Mouse (Mus musculus) forebrain, embryonic 14.5 days (tissue): ENCODE results near the gene Fam180a. TPM values are rescaled to one million over a fixed set of nuclear protein-coding genes. Genes with fewer than 3 reads are reported as not detected.
A peak's percentile ranks its signal among the peaks of the same experiment; 100 is the strongest.

ENCODE experiments used
- ATAC-seq: fragments of 200-750 bp; cut with Nextera tagmentation; 2 replicates; pipeline ENCODE4 v1.8.0; 2017; ENCODE audit warnings: mild to moderate bottlenecking, moderate library complexity
- DNase-seq: peaks from one replicate; pipeline ENCODE4 v3.0.0-alpha.2; 2015; ENCODE audit warnings: low spot score
- H3K27ac ChIP-seq: fragments of 300-500 bp; sonication (generic); 2 replicates; pipeline ENCODE4 v1.5.1; 2014; ENCODE audit warnings: low read depth, mild to moderate bottlenecking, control low read depth, low read length, moderate library complexity
- H3K27me3 ChIP-seq: fragments of 300-500 bp; sonication (generic); replicated peaks from 2 replicates; pipeline ENCODE4 v1.6.1; 2014; ENCODE audit warnings: low read length, control low read depth, mixed read lengths; ENCODE audit not compliant: control insufficient read depth, insufficient read depth
- H3K36me3 ChIP-seq: fragments of 300-500 bp; sonication (generic); 2 replicates; pipeline ENCODE4 v1.6.1; 2014; ENCODE audit warnings: low read length, control low read depth; ENCODE audit not compliant: control insufficient read depth, insufficient read depth
- H3K4me1 ChIP-seq: fragments of 300-500 bp; sonication (generic); 2 replicates; pipeline ENCODE4 v1.6.1; 2014; ENCODE audit warnings: antibody characterized with exemption, low read length, control low read depth; ENCODE audit not compliant: control insufficient read depth, insufficient read depth
- H3K4me2 ChIP-seq: fragments of 300-500 bp; sonication (generic); 2 replicates; pipeline ENCODE4 v1.6.1; 2014; ENCODE audit warnings: mild to moderate bottlenecking, control low read depth, low read length
- H3K4me3 ChIP-seq: fragments of 300-500 bp; sonication (generic); 2 replicates; pipeline ENCODE4 v1.5.1; 2014; ENCODE audit warnings: low read depth, low read length, control low read depth
- H3K9ac ChIP-seq: fragments of 300-500 bp; sonication (generic); 2 replicates; pipeline ENCODE4 v1.6.1; 2014; ENCODE audit warnings: mild to moderate bottlenecking, low read length, control low read depth, moderate library complexity
- H3K9me3 ChIP-seq: fragments of 300-500 bp; sonication (generic); replicated peaks from 2 replicates; pipeline ENCODE4 v1.6.1; 2016; ENCODE audit warnings: low read length, control low read depth, mixed read lengths; ENCODE audit not compliant: control insufficient read depth
- WGBS: fragments of 180-500 bp; shearing (Covaris S2); extraction: QIAGEN DNeasy Blood & Tissue Kit; methylation state at CpG from one replicate; pipeline ENCODE4 v1.1.7; 2014; 5-methylcytosine and 5-hydroxymethylcytosine counted together
- polyA plus RNA-seq: library from polyadenylated mRNA; unstranded; fragments of >200 nt; fragmentation: Nextera tagmentation; extraction: Ambion mirVana; gene quantifications from 2 replicates; pipeline ENCODE4 v1.2.1, GENCODE M21; 2014

Fam180a gene
- polyA plus RNA-seq, 1 experiment from 2014 or later: 0.66 TPM

GRCm38 (mm10) chr6:35303355-35303900, 22.5 kb downstream of the Fam180a start:
- Histone ChIP-seq H3K4me3 (no peak overlapping the region), H3K27me3 (no peaks in the 10 kb centered on the region)

GRCm38 (mm10) chr6:35302581-35302980, 23.4 kb downstream of the Fam180a start:
- Histone ChIP-seq H3K27me3 (no peaks in the 10 kb centered on the region), H3K9ac (no peak overlapping the region), H3K27ac (no peak overlapping the region), H3K9me3 (no peaks in the 10 kb centered on the region), H3K36me3 (no peaks in the 10 kb centered on the region), H3K4me3 (no peak overlapping the region), H3K4me1 (no peaks in the 10 kb centered on the region), H3K4me2 (no peak overlapping the region)
- DNase-seq: no peak
- no peak for ATAC-seq
- 95% methylated on average over 7 of the region's 7 CpGs for WGBS

More at GRCm38 (mm10) chr6:35303355-35303900, 22.5 kb downstream of the Fam180a start:
- no peak for DNase-seq
- H3K36me3 ChIP-seq: no peaks in the 10 kb centered on the region
- no peak overlapping the region for H3K4me2 ChIP-seq
- H3K9me3 ChIP-seq: no peaks in the 10 kb centered on the region
- WGBS: 88% methylated on average over 11 of the region's 11 CpGs
- no peak for ATAC-seq
- no peaks in the 10 kb centered on the region for H3K4me1 ChIP-seq
- H3K27ac ChIP-seq: no peak overlapping the region
- no peak overlapping the region for H3K9ac ChIP-seq

GRCm38 (mm10) chr6:35298323-35298722, 27.6 kb downstream of the Fam180a start:
- no peaks in the 10 kb centered on the region for H3K9me3 ChIP-seq
- H3K27ac ChIP-seq: no peak overlapping the region
- no peak for ATAC-seq
- H3K4me1 ChIP-seq: no peaks in the 10 kb centered on the region; the same call in 1 of the 2 replicates
- H3K4me2 ChIP-seq: no peak overlapping the region
- 87% methylated on average over 6 of the region's 6 CpGs for WGBS
- no peak overlapping the region for H3K9ac ChIP-seq
- no peak overlapping the region for H3K4me3 ChIP-seq
- DNase-seq: no peak
- no peaks in the 10 kb centered on the region for H3K36me3 ChIP-seq
- H3K27me3 ChIP-seq: no peaks in the 10 kb centered on the region

GRCm38 (mm10) chr6:35297516-35298227, 28.3 kb downstream of the Fam180a start:
- H3K9me3 ChIP-seq: no peaks in the 10 kb centered on the region
- 92% methylated on average over 7 of the region's 7 CpGs for WGBS

GRCm38 (mm10) chr6:35297001-35297400, 28.9 kb downstream of the Fam180a start:
- no peak overlapping the region for H3K4me2 ChIP-seq
- WGBS: 27% methylated on average over 2 of the region's 2 CpGs
- H3K36me3 ChIP-seq: no peaks in the 10 kb centered on the region
- H3K27ac ChIP-seq: no peak overlapping the region
- ATAC-seq: peak; percentile 50; the same call in 1 of the 2 replicates
- no peaks in the 10 kb centered on the region for H3K9me3 ChIP-seq
- peak; percentile 33 for DNase-seq
- H3K4me1 ChIP-seq: no peaks in the 10 kb centered on the region; the same call in 1 of the 2 replicates
- no peak overlapping the region for H3K9ac ChIP-seq
- H3K27me3 ChIP-seq: no peaks in the 10 kb centered on the region
- H3K4me3 ChIP-seq: no peak overlapping the region

More at GRCm38 (mm10) chr6:35297516-35298227, 28.3 kb downstream of the Fam180a start:
- Histone ChIP-seq H3K4me1 (no peaks in the 10 kb centered on the region; the same call in 1 of the 2 replicates), H3K4me2 (no peak overlapping the region), H3K36me3 (no peaks in the 10 kb centered on the region), H3K27me3 (no peaks in the 10 kb centered on the region), H3K9ac (no peak overlapping the region), H3K4me3 (no peak overlapping the region), H3K27ac (no peak overlapping the region)
- DNase-seq (no peak), ATAC-seq (no peak)

- H3K9me3 ChIP-seq: no peaks in the 10 kb centered on the region
- H3K36me3 ChIP-seq: no peaks in the 10 kb centered on the region
- no peak overlapping the region for H3K4me2 ChIP-seq
- no peak overlapping the region for H3K27ac ChIP-seq
- no peaks in the 10 kb centered on the region; the same call in 1 of the 2 replicates for H3K4me1 ChIP-seq
- no peak for DNase-seq
- H3K9ac ChIP-seq: no peak overlapping the region
- ATAC-seq: no peak
- 96% methylated on average over 2 of the region's 2 CpGs for WGBS
- no peak overlapping the region for H3K4me3 ChIP-seq
- no peaks in the 10 kb centered on the region for H3K27me3 ChIP-seq
Measured at GRCm38 (mm10) chr6:35294964-35295363, 31.0 kb downstream of the Fam180a start.

- WGBS: 95% methylated on average over 8 of the region's 8 CpGs
- DNase-seq (no peak), ATAC-seq (no peak)
Measured at GRCm38 (mm10) chr6:35289676-35290075, 36.3 kb downstream of the Fam180a start.

GRCm38 (mm10) chr6:35288920-35289319, 37.0 kb downstream of the Fam180a start:
- peak; percentile 40 for ATAC-seq
- no peaks in the 10 kb centered on the region for H3K36me3 ChIP-seq
- no peak overlapping the region for H3K9ac ChIP-seq
- H3K4me1 ChIP-seq: peaks cover 4% of the 10 kb centered on the region; the same call in 1 of the 2 replicates
- 4% methylated on average over 7 of the region's 7 CpGs for WGBS
- H3K4me2 ChIP-seq: no peak overlapping the region
- no peaks in the 10 kb centered on the region for H3K27me3 ChIP-seq
- DNase-seq: peak; percentile 38
- H3K4me3 ChIP-seq: no peak overlapping the region
- H3K9me3 ChIP-seq: no peaks in the 10 kb centered on the region
- no peak overlapping the region for H3K27ac ChIP-seq

More at GRCm38 (mm10) chr6:35289676-35290075, 36.3 kb downstream of the Fam180a start:
- Histone ChIP-seq H3K9me3 (no peaks in the 10 kb centered on the region), H3K36me3 (no peaks in the 10 kb centered on the region), H3K4me1 (peaks cover 4% of the 10 kb centered on the region; the same call in 1 of the 2 replicates), H3K9ac (no peak overlapping the region), H3K27me3 (no peaks in the 10 kb centered on the region), H3K4me2 (no peak overlapping the region), H3K27ac (no peak overlapping the region), H3K4me3 (no peak overlapping the region)
